Mouse (Mus musculus) thymus, adult 2 months (tissue): ENCODE measurements around the gene Frs3.

Experiments used
- CTCF ChIP-seq: fragments of 200-500 bp; IDR thresholded peaks from 2 replicates; pipeline ENCODE4 v1.5.1; 2012; ENCODE audit warnings: mild to moderate bottlenecking, control low read depth, low read length, moderate library complexity, borderline replicate concordance; ENCODE audit not compliant: control insufficient read depth, poor library complexity, insufficient read depth; ENCODE audit errors: extremely low read depth
- POLR2A ChIP-seq: fragments of 200-500 bp; IDR thresholded peaks from 2 replicates; pipeline ENCODE4 v1.6.1; 2012; ENCODE audit warnings: mild to moderate bottlenecking, low read length, control low read depth, moderate library complexity; ENCODE audit not compliant: control insufficient read depth, poor library complexity, insufficient read depth; ENCODE audit errors: extremely low read depth

DNA sequence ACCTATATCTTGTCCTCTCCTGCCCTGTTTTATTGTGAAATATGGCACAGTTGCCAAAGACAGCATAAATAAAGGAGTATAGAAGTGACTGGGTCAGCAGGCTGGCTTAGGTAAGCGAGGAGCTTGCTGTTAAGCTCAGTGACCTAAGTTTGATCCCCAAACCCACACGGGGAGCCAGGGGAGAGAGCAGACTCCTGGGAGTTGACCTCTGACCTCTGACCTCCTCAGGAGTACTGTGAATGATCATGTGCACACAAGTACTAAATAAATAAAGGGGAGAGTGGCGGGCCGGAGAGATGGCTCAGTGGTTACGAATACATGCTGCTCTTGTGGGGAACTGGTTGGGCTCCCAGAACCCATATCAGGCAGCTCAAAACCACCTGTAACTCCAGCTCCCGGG is 61.3 kb downstream of the Frs3 start:
- TF ChIP-seq POLR2A: no peak
- TF ChIP-seq CTCF: no peak
